Mouse (Mus musculus): Measurements from ENCODE around the gene Ddc. TPM values are rescaled to one million over a fixed set of nuclear protein-coding genes. Genes with fewer than 3 reads are reported as not detected.

Ddc gene
- 10 to 100 TPM; 38.1 to 45.7 TPM for total RNA-seq (2021)
- long read RNA-seq, experiment 1, partial matches to known transcripts, result 3 of 10 reads
- long read RNA-seq, experiment 1, other reads (novel, unspliced or antisense), result 7 of 10 reads
- long read RNA-seq, experiment 2, partial matches to known transcripts, result 2 of 10 reads
- long read RNA-seq, experiment 2, other reads (novel, unspliced or antisense), result 8 of 10 reads

DNA sequence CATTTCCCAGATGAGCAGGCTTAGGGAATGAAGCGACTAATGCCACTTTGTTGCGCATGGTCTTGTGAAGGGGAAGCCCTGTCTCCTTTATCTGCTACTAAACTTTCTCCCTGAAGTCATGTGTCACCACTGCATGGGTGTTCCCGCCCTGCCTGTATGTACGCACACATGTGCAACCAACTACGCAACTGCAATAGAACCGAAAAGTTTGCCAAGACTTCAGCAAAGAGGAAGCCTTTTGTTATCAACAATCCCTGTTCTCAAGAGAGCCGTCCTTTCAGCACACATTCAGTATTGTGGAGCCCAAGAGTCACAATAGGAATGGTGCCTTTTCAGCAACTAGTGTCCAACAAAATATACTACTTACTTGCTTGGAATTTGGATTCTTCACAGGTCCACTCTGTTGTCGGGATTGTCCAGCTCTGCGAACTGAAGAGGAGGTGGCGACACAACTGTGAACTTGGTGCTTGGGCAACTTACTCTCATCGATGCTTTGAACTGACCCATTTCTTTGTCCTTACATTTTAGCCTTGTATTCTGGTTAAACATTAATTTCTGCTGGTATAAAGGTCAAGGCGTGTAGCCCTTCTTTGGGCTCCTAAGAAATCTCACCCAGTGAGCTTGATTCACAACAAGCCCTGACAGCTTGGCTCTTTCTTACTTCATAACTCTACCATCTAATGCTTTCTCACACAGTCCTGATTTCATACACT, at the start of gene Ddc:
TSS of gene Ddc (minus strand) at position 500 of the 713 bp plus-strand sequence.
- no peak for DNase-seq

DNA sequence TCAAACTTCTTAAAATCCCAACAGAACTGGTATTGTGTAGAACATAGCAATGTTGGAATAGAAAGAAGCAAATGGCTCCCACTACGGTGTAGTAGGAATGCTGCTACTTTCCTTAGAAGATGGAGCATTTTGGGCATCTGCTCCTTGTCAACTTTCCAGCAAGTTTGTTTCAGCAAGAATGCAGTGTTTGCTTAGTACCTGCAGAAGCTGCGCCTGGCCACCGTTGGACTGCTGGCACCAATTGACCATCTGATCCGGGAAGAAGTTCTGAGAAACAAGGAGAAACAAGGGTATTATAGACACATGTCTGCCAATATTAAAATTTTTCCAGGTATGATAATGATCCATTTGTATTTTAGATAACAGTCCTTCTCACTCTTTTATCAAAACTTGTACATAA, 47.8 kb upstream of the Ddc start:
- DNase-seq, result no peak

DNA sequence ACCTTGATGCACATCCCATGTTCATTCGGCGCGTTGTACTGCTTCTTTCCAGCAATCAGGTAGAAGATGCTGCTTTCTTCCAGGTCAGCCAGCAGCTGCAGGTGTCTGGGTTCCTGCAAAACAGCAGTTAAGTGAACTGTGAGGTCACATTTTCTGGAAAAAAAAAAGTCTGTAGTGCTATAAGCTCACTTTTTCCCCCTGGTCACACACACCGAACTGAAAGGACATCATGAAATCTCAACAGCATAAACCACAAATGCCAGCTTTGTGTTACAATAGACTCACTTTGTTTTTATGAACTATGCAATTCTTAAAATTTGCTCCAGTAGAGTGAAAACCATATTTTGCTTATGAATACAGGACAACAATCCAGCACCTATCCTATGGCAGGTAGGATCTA, 46.9 kb upstream of the Ddc start:
- no peak for DNase-seq

DNA sequence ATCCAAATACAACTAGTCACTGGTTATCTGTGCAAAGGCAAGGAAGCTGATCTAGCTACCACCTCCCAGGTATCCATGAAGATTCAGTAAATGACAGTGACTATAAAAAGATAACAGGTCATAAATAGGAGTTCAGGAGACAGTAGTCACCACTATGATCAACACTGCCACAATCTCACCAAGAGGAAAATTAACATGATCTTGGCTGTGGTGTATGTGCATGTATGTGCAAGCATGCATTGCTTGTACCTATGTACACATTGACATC, 46.1 kb upstream of the Ddc start:
- DNase-seq, result no peak

DNA sequence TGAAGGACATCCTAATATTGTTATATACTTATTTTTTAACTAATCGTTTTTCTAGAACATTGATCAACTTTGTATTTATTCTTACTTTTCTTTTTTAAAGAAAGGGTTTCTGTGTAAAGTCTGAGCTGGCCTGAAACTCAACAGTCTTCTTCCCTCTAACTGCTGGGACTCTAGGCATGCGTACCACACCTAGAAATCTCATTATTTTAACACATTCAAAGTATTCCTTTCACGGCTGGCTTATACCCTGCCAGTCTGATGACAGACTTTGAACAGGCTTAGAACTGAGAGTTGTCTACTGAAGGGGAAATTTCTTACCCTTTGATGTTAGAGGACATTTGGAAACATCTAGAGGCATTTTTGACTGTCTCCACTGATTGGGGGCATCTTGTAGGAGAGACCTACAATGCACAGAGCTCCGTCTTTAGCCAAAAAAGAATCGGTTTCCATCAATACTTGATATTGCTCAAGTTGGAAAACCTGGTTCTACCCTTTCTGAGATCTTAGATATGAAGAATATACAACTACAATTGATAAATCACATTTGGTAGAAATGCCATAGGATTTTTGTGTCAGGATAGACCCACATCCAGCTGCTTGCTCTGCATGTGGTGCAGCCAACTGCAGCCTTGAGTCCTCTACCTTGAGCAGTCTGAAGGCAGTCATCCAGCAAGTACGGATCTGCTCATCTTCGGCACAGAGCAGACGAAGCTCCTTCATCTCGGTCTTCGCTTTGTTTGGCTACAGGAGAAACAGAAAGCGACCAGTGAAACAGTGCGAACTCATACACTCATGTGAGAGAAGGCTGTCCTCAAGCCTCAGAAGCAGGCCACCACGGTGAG, 45.5 kb upstream of the Ddc start:
- DNase-seq, result no peak

DNA sequence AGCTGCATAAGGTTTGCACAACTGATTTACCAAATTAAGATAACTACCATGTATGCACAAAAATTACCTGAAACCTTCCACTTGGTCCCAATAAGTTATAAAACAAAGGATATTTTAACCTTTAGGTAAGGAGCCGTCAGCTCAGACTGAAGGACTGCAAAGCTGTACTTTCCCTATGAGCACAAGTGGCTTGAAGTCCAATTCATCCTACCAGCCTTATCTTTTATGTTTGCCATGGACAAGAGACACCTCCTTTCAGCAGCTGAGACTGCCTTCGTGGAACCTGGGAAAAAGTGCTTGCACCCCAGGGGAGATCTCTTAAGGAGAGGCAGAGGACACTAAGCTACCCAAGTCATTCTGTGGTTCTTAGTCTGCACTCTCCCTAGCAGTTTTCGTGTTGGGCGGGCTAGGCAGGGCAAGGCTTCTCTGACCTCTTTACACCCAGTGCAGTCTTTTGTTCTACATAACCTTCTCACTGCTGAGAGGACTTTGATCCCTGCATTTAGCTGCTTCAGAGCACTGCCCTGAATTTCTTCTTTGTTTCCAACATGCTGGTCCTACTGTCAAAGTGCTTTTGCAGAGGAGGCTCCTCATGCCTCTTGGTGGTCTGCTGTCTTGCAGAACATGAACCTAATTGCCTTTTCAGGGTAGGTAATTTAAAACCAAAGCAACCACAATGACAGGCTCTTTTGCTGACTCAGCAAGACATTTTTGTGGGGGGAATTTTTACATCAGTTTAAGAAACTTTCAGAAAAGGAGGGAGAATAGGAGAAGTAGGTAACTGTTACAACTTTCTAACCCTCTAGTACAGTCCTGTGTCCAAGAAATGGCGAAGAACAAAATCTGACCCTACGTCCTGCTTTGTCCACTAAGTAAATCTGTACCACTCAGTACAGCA, 44.6 kb upstream of the Ddc start:
- no peak for DNase-seq

DNA sequence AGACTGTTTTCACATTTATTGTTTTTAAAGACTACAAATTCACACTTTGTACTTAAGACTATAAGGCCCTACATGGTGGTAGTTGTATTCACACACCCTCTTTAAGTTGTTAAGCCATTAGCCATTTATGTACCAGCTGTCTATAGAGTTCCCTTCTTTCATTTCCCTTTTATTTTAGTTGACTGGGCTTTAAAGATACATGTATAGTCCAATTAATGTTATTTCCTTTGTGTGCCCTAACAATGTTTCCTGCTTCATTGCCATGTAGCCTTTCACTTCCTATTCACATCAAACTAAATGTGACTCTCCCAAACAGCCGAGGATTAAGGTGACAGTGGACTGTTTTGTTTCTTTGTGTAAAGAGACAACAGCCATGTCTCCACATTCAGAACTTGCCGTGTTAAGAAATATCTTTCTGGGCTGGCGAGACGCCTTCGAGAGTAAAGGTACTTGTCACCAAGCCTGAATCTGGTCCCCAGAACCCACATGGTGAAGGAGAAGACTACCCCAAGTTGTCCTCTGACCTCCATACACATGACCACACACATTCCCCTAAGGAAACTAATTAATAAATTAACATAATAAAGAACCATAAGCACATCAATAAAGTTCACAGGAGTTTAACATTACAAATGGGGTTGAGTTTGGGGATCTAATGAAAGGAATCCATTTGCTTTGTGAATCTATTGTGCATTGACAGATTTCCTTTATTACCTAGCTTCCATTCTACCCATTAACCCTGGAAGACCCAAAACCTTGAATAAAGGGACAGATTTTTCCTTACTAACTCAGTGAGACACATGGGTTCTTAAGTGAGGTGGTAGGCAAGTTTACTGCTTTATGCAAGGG, 43.1 kb upstream of the Ddc start:
- DNase-seq, result no peak

DNA sequence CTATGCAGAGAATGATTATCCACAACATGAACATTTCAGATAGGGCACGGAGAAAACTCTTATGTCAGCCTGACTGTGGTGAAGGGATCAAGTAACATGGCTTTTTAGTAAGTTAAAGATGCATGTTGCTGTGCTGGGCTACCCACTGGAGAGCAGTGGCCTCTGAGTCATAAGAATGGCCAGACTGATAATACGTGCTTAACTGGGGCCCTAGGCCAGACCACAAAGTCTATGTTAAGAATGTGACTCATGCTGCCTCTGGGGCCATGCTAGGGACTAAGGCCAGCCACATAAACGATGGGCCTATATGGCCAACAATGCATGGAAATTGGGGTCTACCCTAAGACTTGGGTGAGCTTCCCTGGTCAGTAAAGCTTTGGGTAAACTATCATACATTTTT, 41.7 kb upstream of the Ddc start:
- DNase-seq, result no peak

DNA sequence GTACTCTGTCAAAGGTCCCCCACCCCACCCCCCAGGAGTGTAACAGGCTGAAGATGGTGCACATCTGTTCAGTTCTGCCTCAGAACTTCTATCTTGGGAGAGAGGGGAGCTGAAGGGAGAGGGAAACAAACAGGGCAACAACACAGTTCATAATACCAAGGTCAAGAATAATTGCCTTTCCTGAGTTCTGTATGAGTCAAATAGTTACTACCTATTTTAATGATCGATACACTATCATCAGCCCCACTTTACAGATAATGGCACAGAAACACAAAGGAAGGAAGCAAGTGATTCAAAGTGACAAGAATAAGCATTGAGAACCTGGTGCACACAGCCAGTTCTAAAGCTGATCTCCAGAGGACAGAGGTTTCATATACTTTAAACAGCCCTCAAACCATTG, 40.6 kb upstream of the Ddc start:
- DNase-seq, result no peak

DNA sequence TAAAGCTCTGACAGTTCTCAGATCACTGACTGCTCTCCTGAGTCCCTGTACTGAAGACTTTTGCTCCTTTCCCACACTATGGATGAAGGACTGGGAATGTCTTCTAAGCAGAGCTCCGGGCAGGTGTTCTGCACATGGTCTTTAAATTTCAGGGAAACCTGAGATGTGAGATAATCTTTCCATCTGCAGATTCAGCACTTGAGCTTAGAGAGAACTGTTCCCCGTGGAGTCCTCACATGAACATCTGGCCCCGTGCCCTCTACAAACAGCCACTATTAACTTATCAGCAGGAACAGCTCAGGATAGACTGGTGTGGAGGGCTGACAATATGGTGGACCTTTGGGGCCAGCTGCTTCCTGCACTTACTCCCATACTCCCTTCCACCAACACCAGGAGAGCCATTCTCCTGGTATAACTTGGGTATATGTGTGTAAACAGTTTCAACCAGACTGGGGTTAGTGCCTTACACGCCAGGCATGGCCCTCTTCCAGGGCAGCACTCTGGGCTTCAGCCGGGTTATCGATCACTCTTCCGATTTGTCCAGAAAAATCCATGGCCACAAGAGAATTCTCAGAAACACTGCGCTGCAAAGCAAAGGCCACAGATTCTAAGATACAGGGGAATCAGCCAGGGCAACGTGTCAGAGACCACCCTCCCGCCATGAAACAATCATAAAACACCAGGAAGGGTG, 39.5 kb upstream of the Ddc start:
- no peak for DNase-seq

DNA sequence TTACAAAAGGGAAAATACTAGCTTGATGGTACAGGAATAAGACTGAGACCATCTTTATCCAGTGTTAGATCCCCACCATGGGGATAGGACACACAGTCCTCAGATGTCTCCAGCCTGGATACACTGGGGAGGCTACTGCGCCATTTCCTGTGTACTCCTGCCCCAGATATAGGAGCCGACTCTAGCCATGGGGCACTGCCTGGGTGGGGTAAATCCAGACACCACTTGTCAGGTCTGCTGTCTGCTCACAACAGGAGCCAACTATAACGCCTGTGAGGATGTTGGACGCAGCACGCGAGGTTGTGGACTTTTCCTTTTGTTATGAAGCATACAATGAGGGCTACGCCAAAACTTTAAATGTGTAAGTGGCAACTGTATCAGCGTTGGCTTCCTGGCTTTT, 36.9 kb upstream of the Ddc start:
- DNase-seq, result no peak

DNA sequence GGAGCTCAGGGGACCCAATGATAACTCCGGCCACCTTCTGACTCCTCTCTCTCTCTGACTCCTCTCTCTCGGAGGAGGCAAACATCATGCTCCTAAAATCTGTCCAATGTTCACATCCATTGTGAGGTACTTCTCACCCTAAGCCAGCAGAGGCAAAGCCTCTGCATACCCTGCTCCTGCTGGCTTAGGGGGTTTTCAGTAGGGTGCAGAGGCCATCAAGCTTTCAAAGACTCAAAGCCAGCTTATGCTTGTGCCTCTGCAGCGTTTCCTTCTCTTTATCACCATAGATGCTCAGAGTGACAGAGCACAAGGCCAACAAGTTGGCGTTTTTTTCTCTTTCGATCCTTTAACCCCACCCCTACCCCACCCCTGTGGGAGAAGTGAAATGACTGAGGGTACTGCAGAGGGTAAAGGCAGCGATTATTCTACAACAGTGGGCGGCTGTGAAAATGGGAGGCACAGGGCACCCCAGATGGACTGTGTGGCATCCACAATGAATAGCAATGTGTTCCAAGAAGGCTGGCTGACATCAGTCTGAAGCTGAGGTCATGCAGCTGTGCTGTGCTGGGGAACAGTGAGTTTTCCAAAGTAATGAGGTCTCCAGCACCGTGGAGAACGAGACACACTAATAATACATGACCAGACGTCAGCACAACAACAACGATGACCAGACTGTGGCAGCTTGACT, 34.3 kb upstream of the Ddc start:
- DNase-seq, result no peak

DNA sequence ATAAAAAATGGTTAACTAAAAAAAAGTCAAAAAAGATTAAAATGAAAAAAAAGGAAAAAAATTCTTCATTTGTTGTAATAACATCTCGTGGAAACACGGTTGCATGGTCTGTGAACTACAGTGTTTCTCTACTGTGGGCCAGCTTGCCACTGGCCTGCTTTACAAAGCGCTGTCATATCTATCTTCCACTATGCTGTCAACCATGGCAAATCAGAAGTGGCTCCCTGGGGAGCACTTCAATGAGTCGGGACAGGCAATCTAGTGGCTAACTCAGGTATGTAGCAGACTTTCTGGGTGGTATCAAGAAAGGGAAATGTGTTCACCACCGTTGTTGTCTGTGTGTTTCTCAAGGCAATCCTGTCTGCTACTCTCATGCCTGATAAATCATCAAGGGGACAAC, 33.7 kb upstream of the Ddc start:
- no peak for DNase-seq

DNA sequence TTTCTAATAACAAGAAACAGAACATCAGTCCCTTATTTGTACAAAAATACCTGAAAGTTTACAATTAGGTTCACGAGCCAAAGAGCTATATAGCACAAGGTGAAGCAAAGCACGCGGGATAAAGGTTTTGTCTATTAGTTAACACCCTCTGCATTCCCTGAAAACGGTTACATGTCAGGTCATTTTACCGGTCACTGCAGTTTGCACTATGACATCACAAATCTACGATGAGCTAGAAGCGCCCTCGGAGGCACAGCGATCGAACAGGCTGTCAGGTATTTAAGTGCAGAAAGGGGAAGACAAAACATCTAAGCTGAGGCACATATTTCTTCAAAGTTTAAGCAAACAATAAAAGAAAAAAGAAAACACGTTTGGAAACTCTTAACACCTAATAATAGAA, 32.6 kb upstream of the Ddc start:
- DNase-seq, result no peak

DNA sequence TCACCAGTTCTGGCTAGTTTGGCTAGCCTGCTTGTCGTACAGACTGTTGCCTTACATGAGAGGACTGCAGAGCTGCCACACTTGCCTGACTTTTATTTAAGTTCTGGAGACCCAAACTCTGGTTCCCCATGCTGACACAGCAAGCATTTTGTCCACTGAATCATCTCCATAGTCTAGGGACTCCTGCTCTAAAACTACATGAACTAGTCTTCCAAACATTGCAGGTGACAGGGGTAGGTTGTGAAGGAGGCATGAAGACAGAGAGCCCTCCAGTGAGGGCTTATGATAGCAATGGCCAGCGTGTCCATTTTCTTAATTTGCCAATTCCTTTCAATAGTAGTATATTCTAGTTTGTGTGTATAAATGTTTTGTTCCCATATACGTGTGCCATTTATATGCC, 31.1 kb upstream of the Ddc start:
- no peak for DNase-seq

DNA sequence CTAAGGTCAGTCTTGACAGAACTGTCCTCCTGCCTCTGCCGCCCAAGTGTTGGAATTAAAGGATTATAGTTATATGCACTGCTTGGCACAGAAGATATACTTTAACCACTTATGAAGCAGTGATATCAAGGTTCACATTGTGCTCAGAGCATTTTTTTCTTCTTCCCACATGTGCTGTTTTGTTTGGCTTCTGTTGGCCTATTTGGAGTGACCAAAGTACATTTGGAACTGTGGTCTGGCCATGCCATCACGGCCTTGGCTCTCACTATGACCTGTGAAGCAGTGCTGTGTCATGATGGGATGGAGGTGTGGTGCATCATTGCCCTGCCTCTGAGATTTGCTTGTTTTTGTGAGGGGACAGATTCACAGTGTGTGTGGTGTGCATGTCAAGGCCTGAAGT, 30.6 kb upstream of the Ddc start:
- no peak for DNase-seq

DNA sequence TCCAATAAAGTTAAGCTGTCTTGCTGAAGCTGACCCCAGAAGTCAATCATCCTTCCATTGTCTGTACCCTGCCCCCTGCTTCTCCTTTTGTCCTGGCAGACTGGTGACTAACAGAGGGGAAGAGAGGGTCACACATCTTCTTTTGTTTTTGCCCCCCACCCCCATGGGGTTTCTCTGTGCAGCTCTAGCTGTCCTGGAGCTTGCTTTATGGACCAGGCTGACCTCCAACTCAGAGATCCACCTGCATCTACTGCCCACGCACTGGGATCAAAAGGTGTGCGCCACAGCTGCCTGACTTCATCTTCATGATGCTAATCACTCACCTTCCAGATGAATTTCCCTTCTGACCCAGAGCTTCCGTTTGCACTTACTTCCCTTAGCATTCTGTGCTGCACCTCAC, 26.0 kb upstream of the Ddc start:
- DNase-seq, result no peak

DNA sequence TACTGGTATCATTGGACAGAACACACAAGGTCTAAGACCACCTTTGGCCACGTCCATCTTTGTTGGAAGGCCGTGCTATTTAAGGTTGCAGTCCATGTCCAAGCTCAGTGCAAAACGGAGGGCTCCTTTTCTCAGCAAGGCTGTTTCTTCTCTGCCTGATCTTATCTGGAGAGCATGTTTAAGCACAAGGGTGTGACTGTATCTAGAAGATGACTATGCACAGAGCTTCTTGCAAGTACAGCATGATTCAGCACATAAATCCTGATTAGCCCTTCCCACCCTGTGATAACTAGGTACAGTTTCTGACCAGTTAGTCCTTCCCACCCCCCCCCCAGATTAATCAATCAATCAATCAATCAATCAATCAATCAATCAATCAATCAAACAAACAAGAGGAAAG, 25.4 kb upstream of the Ddc start:
- DNase-seq, result no peak

DNA sequence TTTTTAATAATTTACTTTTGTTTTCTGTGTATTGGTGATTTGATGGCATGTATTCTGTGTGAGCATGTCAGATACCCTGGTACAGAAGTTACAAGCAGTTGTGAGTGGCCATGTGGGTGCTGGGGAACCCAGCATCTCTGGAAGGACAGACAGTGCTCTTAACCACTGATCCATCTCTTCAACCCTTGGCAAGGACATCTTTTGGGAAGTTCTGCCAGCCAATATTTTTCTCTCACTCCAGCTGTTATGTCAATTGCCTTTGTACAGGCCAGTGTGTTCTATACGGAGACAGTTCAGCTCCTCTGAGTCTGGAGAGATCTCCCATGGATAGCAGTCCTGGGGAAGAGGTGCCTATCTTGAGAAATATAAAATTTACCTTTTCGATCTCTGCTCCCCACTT, 24.2 kb upstream of the Ddc start:
- DNase-seq, result no peak

DNA sequence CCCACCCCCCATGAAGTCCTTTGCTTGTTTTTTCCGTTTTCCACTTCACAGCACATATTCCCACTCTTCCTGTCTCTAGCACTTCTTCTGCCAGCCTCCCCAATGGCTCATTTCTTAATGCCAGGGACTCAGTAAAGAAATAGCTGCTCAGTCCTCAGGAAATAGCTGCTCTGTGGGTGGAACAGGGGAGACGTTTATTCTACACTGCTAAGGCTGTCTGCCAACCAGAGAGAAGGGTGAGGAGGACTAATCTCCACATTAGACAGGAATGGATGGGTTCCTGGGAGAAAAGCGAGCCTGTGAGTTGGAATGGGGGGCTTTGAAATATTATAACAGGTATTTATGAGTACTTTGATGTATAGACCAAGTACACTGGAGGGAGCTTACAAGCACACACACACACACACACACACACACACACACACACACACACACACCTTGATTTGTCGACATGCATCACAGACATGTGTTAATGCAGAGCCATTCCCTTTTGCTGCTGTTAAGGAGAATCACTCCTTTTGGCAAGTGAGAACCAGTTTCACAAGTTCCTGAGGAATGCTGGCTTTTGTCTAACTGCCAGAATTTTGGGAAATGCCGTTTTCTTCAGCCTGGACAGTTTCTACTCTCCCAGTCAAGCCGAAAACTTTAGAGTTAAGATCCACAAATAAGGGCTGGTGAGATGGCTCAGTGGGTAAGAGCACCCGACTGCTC, 9.9 kb upstream of the Ddc start:
- DNase-seq, result no peak

All from gastrocnemius, postnatal 10 days (tissue).